In genomic region chr9:78292462-78292861, GRCm38 (mm10) we compare ENCODE assay signal across 20 mouse cellular contexts. TPM values are rescaled to one million over a fixed set of nuclear protein-coding genes. Genes with fewer than 3 reads are reported as not detected.
"Had no signal": no experiment of that assay in that cellular context is flagged by ENCODE, and none has a peak within 500 bp of the region (broad histone marks: within the 10 kb centered on the region; RNA-seq: fewer than 3 reads in every experiment).

No protein-coding gene starts in this region.

RNA-seq across cellular contexts. Expression of gene Gm10639, which starts 2.7 kb away (rescaled TPM):
- polyA plus RNA-seq: cerebellum, adult 2 months; cortical plate, adult 2 months; embryonic facial prominence, embryonic 10.5 days; embryonic facial prominence, embryonic 11.5 days; embryonic facial prominence, embryonic 12.5 days; embryonic facial prominence, embryonic 13.5 days; embryonic facial prominence, embryonic 14.5 days; erythroblast, embryonic 14.5 days; forebrain, embryonic 10.5 days; forebrain, embryonic 11.5 days; forebrain, embryonic 12.5 days; forebrain, embryonic 13.5 days; forebrain, embryonic 14.5 days; forebrain, embryonic 15.5 days; forebrain, embryonic 16.5 days; forebrain, postnatal 0 days; frontal cortex, adult 2 months; gonadal fat pad, adult 2 months had no signal

RNA-seq across cellular contexts. Expression of gene Omt2a, which starts 22.1 kb away (rescaled TPM):
- polyA plus RNA-seq: cerebellum, adult 2 months; cortical plate, adult 2 months; embryonic facial prominence, embryonic 10.5 days; embryonic facial prominence, embryonic 11.5 days; embryonic facial prominence, embryonic 12.5 days; embryonic facial prominence, embryonic 13.5 days; embryonic facial prominence, embryonic 14.5 days; embryonic facial prominence, embryonic 15.5 days; erythroblast, embryonic 14.5 days; forebrain, embryonic 10.5 days; forebrain, embryonic 11.5 days; forebrain, embryonic 12.5 days; forebrain, embryonic 13.5 days; forebrain, embryonic 14.5 days; forebrain, embryonic 15.5 days; forebrain, embryonic 16.5 days; forebrain, postnatal 0 days; frontal cortex, adult 2 months; gonadal fat pad, adult 2 months; heart, adult 2 months had no signal

RNA-seq across cellular contexts. Expression of gene Omt2b, which starts 34.9 kb away (rescaled TPM):
- polyA plus RNA-seq: cerebellum, adult 2 months; cortical plate, adult 2 months; embryonic facial prominence, embryonic 10.5 days; embryonic facial prominence, embryonic 11.5 days; embryonic facial prominence, embryonic 12.5 days; embryonic facial prominence, embryonic 13.5 days; embryonic facial prominence, embryonic 14.5 days; embryonic facial prominence, embryonic 15.5 days; erythroblast, embryonic 14.5 days; forebrain, embryonic 10.5 days; forebrain, embryonic 11.5 days; forebrain, embryonic 12.5 days; forebrain, embryonic 13.5 days; forebrain, embryonic 14.5 days; forebrain, embryonic 15.5 days; forebrain, embryonic 16.5 days; forebrain, postnatal 0 days; frontal cortex, adult 2 months; gonadal fat pad, adult 2 months; heart, adult 2 months had no signal

RNA-seq across cellular contexts. Expression of gene Gm3776, which starts 35.5 kb away (rescaled TPM):
- polyA plus RNA-seq: cerebellum, adult 2 months; cortical plate, adult 2 months; embryonic facial prominence, embryonic 10.5 days; embryonic facial prominence, embryonic 11.5 days; embryonic facial prominence, embryonic 13.5 days; erythroblast, embryonic 14.5 days; forebrain, embryonic 10.5 days; forebrain, embryonic 11.5 days; forebrain, embryonic 12.5 days; forebrain, embryonic 13.5 days; forebrain, embryonic 14.5 days; forebrain, embryonic 15.5 days; forebrain, embryonic 16.5 days; forebrain, postnatal 0 days; frontal cortex, adult 2 months; gonadal fat pad, adult 2 months had no signal
